Mouse (Mus musculus) heart, postnatal 0 days (tissue): ENCODE data around the gene Smim22.

Source experiments
- CTCF ChIP-seq: IDR thresholded peaks from 2 replicates; pipeline ENCODE4 v1.5.1; 2016; ENCODE audit warnings: antibody characterized with exemption, control low read depth, low read depth
- EP300 ChIP-seq: IDR thresholded peaks from 2 replicates; pipeline ENCODE4 v1.6.1; 2016; ENCODE audit warnings: antibody characterized with exemption, low read depth

DNA sequence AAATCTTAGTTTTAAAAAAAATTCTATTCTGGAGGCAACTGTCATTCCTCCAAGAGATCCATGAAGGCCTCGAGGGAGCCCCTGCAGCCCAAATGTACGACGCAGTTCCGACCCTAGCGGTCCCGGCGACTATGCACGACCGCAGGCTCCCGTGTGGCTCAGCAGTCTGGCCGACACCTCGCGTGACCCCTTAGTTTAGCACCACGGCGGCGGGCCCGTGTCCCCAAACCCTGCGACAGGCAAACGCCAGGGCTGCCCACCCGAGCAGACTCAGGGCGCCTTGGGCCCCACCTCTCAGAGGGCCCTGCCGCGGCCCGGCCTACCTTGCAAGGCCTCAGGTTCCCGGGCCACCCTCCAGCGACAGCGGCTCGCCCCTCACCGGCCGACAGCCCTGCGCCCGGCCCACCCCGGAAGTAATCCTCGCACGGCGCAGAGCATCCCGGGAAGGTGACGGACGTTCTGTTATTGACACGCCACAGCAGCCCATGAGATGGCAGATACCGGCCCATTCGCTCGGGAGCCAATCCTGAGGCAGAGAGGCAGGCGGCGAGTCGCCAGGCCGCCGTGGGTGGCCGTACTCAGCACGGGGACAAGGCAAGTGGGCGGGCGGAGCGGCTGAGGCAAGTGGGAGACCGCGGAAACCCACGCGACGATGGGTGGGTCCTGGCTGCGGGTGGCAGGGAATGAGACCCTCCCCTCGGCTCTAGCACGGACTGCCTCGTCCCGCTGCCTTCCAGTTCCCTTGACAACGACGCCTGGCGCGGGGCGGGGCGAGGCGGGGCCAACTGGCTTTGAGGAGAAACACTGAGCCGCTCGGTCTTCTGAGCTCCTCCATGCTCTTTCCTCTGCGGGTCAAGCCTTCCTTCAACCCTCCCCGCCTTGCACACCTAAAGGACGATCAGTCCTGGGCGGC, 43.0 kb upstream of the Smim22 start, which contains the start of gene Anks3:
- TF ChIP-seq CTCF (no peak), EP300 (peak; percentile 42; the same call in 1 of the 2 replicates)
